Mouse (Mus musculus): ENCODE results near the gene Vmn2r104. TPM values are rescaled to one million over a fixed set of nuclear protein-coding genes. Genes with fewer than 3 reads are reported as not detected.

Vmn2r104 gene
- not detected in 2 replicates for polyA plus RNA-seq (2015; fragmentation: Nextera tagmentation; extraction: Ambion mirVana)

GRCm38 (mm10) chr17:20048236-20048635 lies at the start of gene Vmn2r104:
Vmn2r104 (minus strand) TSS chr17:20048336.
- H3K36me3 ChIP-seq (ENCODE audit: control insufficient read depth, insufficient read depth), result no peaks in the 10 kb centered on the region
- no peak within 1 kb of the TSS for H3K27ac ChIP-seq (ENCODE audit: low read length)
- H3K4me2 ChIP-seq (ENCODE audit: low read length), result no peak within 1 kb of the TSS
- no peak for ATAC-seq
- H3K9me3 ChIP-seq (ENCODE audit: control insufficient read depth, low read length), result peaks cover 11% of the 10 kb centered on the region
- no peak within 1 kb of the TSS for H3K4me3 ChIP-seq (replicated peaks; ENCODE audit: low read length)
- H3K4me1 ChIP-seq (replicated peaks; ENCODE audit: control insufficient read depth, insufficient read depth, low read length), result no peaks in the 10 kb centered on the region
- H3K9ac ChIP-seq (replicated peaks; ENCODE audit: low read depth, low read length), result no peak within 1 kb of the TSS
- 92% methylated on average over 1 of the region's 1 CpGs for WGBS
- no peaks in the 10 kb centered on the region for H3K27me3 ChIP-seq (replicated peaks; ENCODE audit: control insufficient read depth, insufficient read depth, low read length)

DNA sequence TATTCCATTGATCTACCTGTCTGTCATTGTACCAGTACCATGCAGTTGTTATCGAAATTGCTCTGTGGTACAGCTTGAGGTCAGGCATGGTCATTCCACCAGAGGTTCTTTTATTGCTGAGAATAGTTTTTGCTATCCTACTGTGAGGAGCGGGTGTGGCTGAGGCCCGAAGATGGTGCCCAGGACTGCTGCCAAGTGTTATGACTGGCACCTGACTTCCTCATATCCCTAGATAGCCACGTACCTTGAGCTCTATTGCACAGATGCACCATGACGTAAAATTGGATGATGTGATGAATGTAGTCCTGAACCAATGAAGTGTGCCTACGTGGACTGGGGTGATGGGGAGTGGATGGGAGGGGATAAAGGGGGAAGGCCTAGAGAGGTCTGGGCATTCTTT lies 26.0 kb upstream of the Vmn2r104 start:
- ATAC-seq, result no peak
- H3K9ac ChIP-seq (replicated peaks; ENCODE audit: low read depth, low read length), result no peak overlapping the region
- 0 out of 2 replicates have a peak, but pooled peaks cover 3% of the 10 kb centered on the region for H3K9me3 ChIP-seq (ENCODE audit: control insufficient read depth, low read length)
- no peak overlapping the region for H3K27ac ChIP-seq (ENCODE audit: low read length)
- WGBS, result 80% methylated on average over 6 of the region's 6 CpGs
- no peaks in the 10 kb centered on the region for H3K36me3 ChIP-seq (ENCODE audit: control insufficient read depth, insufficient read depth)
- no peak overlapping the region for H3K4me3 ChIP-seq (replicated peaks; ENCODE audit: low read length)
- no peaks in the 10 kb centered on the region for H3K4me1 ChIP-seq (replicated peaks; ENCODE audit: control insufficient read depth, insufficient read depth, low read length)
- H3K4me2 ChIP-seq (ENCODE audit: low read length), result no peak overlapping the region
- H3K27me3 ChIP-seq (replicated peaks; ENCODE audit: control insufficient read depth, insufficient read depth, low read length), result no peaks in the 10 kb centered on the region

DNA sequence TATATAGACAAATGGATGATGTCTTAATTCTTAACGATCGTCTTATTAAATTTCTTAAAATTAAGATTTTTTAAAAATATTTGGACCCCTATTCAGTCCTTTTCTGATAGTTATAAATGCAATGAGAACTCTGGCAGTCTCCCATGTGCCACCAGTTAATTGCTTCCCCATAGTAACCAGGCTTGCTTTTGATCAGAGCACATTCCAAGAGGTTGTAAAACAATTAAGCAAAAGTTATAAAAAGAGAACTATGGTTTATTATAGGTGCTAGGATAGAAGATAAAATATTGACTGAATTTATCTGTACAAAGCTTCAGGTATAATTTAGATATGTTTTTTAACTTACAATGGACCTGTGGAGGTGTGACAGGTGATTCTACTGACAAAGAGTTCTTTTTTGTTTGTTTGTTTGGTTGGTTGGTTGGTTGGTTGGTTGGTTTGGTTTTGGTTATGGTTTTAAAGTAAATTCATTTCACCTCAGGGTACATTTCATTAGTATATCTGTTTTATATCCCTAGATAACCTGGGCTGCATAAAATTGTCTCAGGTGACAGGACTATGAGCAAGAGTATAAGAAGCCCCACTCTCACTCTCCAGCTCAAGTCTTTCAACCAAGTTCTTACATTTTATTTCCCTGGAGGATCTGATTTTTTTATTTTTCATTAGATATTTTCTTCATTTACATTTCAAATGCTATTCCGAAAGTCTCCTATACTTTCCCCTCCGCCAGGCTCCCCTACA lies 23.7 kb upstream of the Vmn2r104 start:
- no peaks in the 10 kb centered on the region for H3K9me3 ChIP-seq (ENCODE audit: control insufficient read depth, low read length)
- no peak overlapping the region for H3K4me2 ChIP-seq (ENCODE audit: low read length)
- H3K4me3 ChIP-seq (replicated peaks; ENCODE audit: low read length), result no peak overlapping the region
- no peaks in the 10 kb centered on the region for H3K27me3 ChIP-seq (replicated peaks; ENCODE audit: control insufficient read depth, insufficient read depth, low read length)
- H3K27ac ChIP-seq (ENCODE audit: low read length), result no peak overlapping the region
- no peaks in the 10 kb centered on the region for H3K36me3 ChIP-seq (ENCODE audit: control insufficient read depth, insufficient read depth)
- no peaks in the 10 kb centered on the region for H3K4me1 ChIP-seq (replicated peaks; ENCODE audit: control insufficient read depth, insufficient read depth, low read length)
- no peak for ATAC-seq
- WGBS, result 93% methylated on average over 4 of the region's 4 CpGs
- H3K9ac ChIP-seq (replicated peaks; ENCODE audit: low read depth, low read length), result no peak overlapping the region

Other genes starting within 250 kb of the Vmn2r104 start
- gene Fpr-rs7, start 65.9 kb upstream of the Vmn2r104 start, polyA plus RNA-seq (2015; fragmentation: Nextera tagmentation; extraction: Ambion mirVana), result not detected in 2 replicates
- gene Fpr-rs6, start 134.8 kb upstream of the Vmn2r104 start, polyA plus RNA-seq (2015; fragmentation: Nextera tagmentation; extraction: Ambion mirVana), result not detected in 2 replicates
- not detected in 2 replicates for gene Vmn2r105, start 186.7 kb upstream of the Vmn2r104 start, polyA plus RNA-seq (2015; fragmentation: Nextera tagmentation; extraction: Ambion mirVana)
- gene Vmn2r106, start 237.2 kb upstream of the Vmn2r104 start, polyA plus RNA-seq (2015; fragmentation: Nextera tagmentation; extraction: Ambion mirVana), result not detected in 2 replicates